Mouse (Mus musculus) heart, embryonic 10.5 days (tissue): ENCODE results near the gene C130026I21Rik. TPM values are rescaled to one million over a fixed set of nuclear protein-coding genes. Genes with fewer than 3 reads are reported as not detected.
"Not testable (repeated sequence)": the region's sequence is repeated elsewhere in the genome, so short reads cannot be mapped to it uniquely, and the experiment has no call there.

ENCODE experiments used
- DNase-seq: peaks from one replicate; pipeline ENCODE4 v3.0.0-alpha.2; 2017; ENCODE audit warnings: low spot score
- H3K27ac ChIP-seq: fragments of 300-500 bp; sonication (generic); 2 replicates; pipeline ENCODE4 v1.5.1; 2016; ENCODE audit warnings: mild to moderate bottlenecking
- H3K27me3 ChIP-seq: fragments of 300-500 bp; sonication (generic); 2 replicates; pipeline ENCODE4 v1.6.1; 2016; ENCODE audit warnings: mild to moderate bottlenecking; ENCODE audit not compliant: poor library complexity, insufficient read depth, severe bottlenecking
- H3K36me3 ChIP-seq: fragments of 300-500 bp; sonication (generic); 2 replicates; pipeline ENCODE4 v1.6.1; 2016; ENCODE audit warnings: mild to moderate bottlenecking, moderate library complexity
- H3K4me1 ChIP-seq: fragments of 300-500 bp; sonication (generic); 2 replicates; pipeline ENCODE4 v1.6.1; 2016; ENCODE audit warnings: mild to moderate bottlenecking
- H3K4me3 ChIP-seq: fragments of 300-500 bp; sonication (generic); 2 replicates; pipeline ENCODE4 v1.5.1; 2016; ENCODE audit warnings: mild to moderate bottlenecking, moderate library complexity
- H3K9me3 ChIP-seq: fragments of 300-500 bp; sonication (generic); 2 replicates; pipeline ENCODE4 v1.6.1; 2016; ENCODE audit warnings: mild to moderate bottlenecking, moderate library complexity
- WGBS: fragments of 180-500 bp; shearing (Covaris S2); methylation state at CpG from one replicate; pipeline ENCODE4 v1.1.7; 2016; 5-methylcytosine and 5-hydroxymethylcytosine counted together
- polyA plus RNA-seq: library from polyadenylated mRNA; unstranded; fragments of >200 nt; fragmentation: Nextera tagmentation; extraction: Ambion mirVana; gene quantifications from 2 replicates; pipeline ENCODE4 v1.2.1, GENCODE M21; 2016

Gene C130026I21Rik
- polyA plus RNA-seq, 1 experiment from 2014 or later = not detected

- 65% methylated on average over 2 of the region's 5 CpGs for WGBS
- not testable (repeated sequence) for H3K27ac ChIP-seq, H3K4me3 ChIP-seq, H3K36me3 ChIP-seq, DNase-seq, H3K27me3 ChIP-seq, H3K4me1 ChIP-seq
- peaks cover 10% of the 10 kb centered on the region for H3K9me3 ChIP-seq
Measured at GRCm38 (mm10) chr1:85112889-85113288, 157.5 kb downstream of the C130026I21Rik start.

GRCm38 (mm10) chr1:85112266-85112665 is 158.1 kb downstream of the C130026I21Rik start:
- H3K27me3 ChIP-seq, H3K36me3 ChIP-seq, H3K4me1 ChIP-seq, H3K9me3 ChIP-seq, H3K4me3 ChIP-seq, H3K27ac ChIP-seq: not testable (repeated sequence)
- WGBS = 82% methylated on average over 7 of the region's 7 CpGs
- peak; percentile 66 for DNase-seq

GRCm38 (mm10) chr1:85111572-85111971 is 158.8 kb downstream of the C130026I21Rik start:
- H3K27ac ChIP-seq, H3K4me3 ChIP-seq, H3K36me3 ChIP-seq, H3K9me3 ChIP-seq, H3K27me3 ChIP-seq, H3K4me1 ChIP-seq: not testable (repeated sequence)
- peak; percentile 72 for DNase-seq
- 60% methylated on average over 10 of the region's 10 CpGs for WGBS

- H3K4me3 ChIP-seq, H3K27ac ChIP-seq, H3K9me3 ChIP-seq, DNase-seq, H3K4me1 ChIP-seq, H3K36me3 ChIP-seq, H3K27me3 ChIP-seq: not testable (repeated sequence)
- WGBS = 76% methylated on average over 3 of the region's 3 CpGs
Measured at GRCm38 (mm10) chr1:85110876-85111275, 159.5 kb downstream of the C130026I21Rik start.

- H3K36me3 ChIP-seq, H3K9me3 ChIP-seq, H3K4me1 ChIP-seq, DNase-seq, H3K27ac ChIP-seq, H3K4me3 ChIP-seq, H3K27me3 ChIP-seq: not testable (repeated sequence)
- 58% methylated on average over 2 of the region's 7 CpGs for WGBS
Measured at GRCm38 (mm10) chr1:85109753-85110152, 160.6 kb downstream of the C130026I21Rik start, which contains the start of gene A530032D15Rik. A530032D15Rik (minus strand) TSS chr1:85109853.

- H3K27me3 ChIP-seq, H3K9me3 ChIP-seq, H3K4me1 ChIP-seq, H3K36me3 ChIP-seq, H3K4me3 ChIP-seq, DNase-seq, H3K27ac ChIP-seq: not testable (repeated sequence)
- WGBS = 63% methylated on average over 5 of the region's 6 CpGs
Measured at GRCm38 (mm10) chr1:85106013-85106412, 164.4 kb downstream of the C130026I21Rik start.

GRCm38 (mm10) chr1:85105336-85105735 is 165.0 kb downstream of the C130026I21Rik start:
- H3K36me3 ChIP-seq, H3K27ac ChIP-seq, H3K4me1 ChIP-seq, DNase-seq, H3K4me3 ChIP-seq, H3K9me3 ChIP-seq, H3K27me3 ChIP-seq: not testable (repeated sequence)
- WGBS = 80% methylated on average over 4 of the region's 4 CpGs

GRCm38 (mm10) chr1:85101754-85102153 is 168.6 kb downstream of the C130026I21Rik start:
- H3K4me3 ChIP-seq, H3K9me3 ChIP-seq, H3K27ac ChIP-seq, DNase-seq, H3K4me1 ChIP-seq, H3K27me3 ChIP-seq, H3K36me3 ChIP-seq: not testable (repeated sequence)
- WGBS = 78% methylated on average over 4 of the region's 4 CpGs

- H3K4me1 ChIP-seq, H3K9me3 ChIP-seq, H3K4me3 ChIP-seq, H3K36me3 ChIP-seq, H3K27ac ChIP-seq, DNase-seq, H3K27me3 ChIP-seq: not testable (repeated sequence)
- 61% methylated on average over 1 of the region's 1 CpGs for WGBS
Measured at GRCm38 (mm10) chr1:85099864-85100263, 170.5 kb downstream of the C130026I21Rik start, which contains the start of gene Gm10553. Gm10553 (plus strand) TSS chr1:85100164.

- H3K27me3 ChIP-seq = not testable (repeated sequence)
Measured at GRCm38 (mm10) chr1:85099081-85099480, 171.3 kb downstream of the C130026I21Rik start.

GRCm38 (mm10) chr1:85093011-85093572 is 177.3 kb downstream of the C130026I21Rik start:
- not testable (repeated sequence) for H3K27me3 ChIP-seq, H3K4me1 ChIP-seq, H3K36me3 ChIP-seq, H3K9me3 ChIP-seq, H3K27ac ChIP-seq, H3K4me3 ChIP-seq, DNase-seq
- WGBS = 78% methylated on average over 6 of the region's 7 CpGs

More at GRCm38 (mm10) chr1:85099081-85099480, 171.3 kb downstream of the C130026I21Rik start:
- H3K36me3 ChIP-seq, H3K4me3 ChIP-seq, H3K27ac ChIP-seq, H3K9me3 ChIP-seq, H3K4me1 ChIP-seq, DNase-seq: not testable (repeated sequence)
- 71% methylated on average over 7 of the region's 7 CpGs for WGBS

GRCm38 (mm10) chr1:85092169-85092568 is 178.2 kb downstream of the C130026I21Rik start:
- H3K4me3 ChIP-seq, H3K27me3 ChIP-seq, H3K4me1 ChIP-seq, H3K9me3 ChIP-seq, DNase-seq, H3K27ac ChIP-seq, H3K36me3 ChIP-seq: not testable (repeated sequence)
- WGBS = 56% methylated on average over 1 of the region's 3 CpGs

- H3K9me3 ChIP-seq, H3K4me1 ChIP-seq, H3K27me3 ChIP-seq, H3K4me3 ChIP-seq, DNase-seq, H3K36me3 ChIP-seq, H3K27ac ChIP-seq: not testable (repeated sequence)
- WGBS = 84% methylated on average over 1 of the region's 1 CpGs
Measured at GRCm38 (mm10) chr1:85086211-85086610, 184.2 kb downstream of the C130026I21Rik start.

- not testable (repeated sequence) for H3K27ac ChIP-seq, H3K9me3 ChIP-seq, H3K4me3 ChIP-seq, H3K27me3 ChIP-seq, H3K4me1 ChIP-seq, H3K36me3 ChIP-seq
- DNase-seq = peak; percentile 30
- WGBS = 55% methylated on average over 3 of the region's 3 CpGs
Measured at GRCm38 (mm10) chr1:85084803-85085202, 185.6 kb downstream of the C130026I21Rik start.
